Mouse (Mus musculus) testis, adult 2 months (tissue): ENCODE measurements at regions not wholly inside any gene's neighbourhood (a gene's known extent, or its start where the extent isn't known, plus 50 kb on each side); places are given as distances from the start of the nearest gene placed in this dataset.

Experiments
- H3K27ac ChIP-seq: fragments of 200-500 bp; 2 replicates; pipeline ENCODE4 v1.5.1; 2012; ENCODE audit warnings: low read depth, low read length; ENCODE audit not compliant: control insufficient read depth, insufficient read depth
- H3K27me3 ChIP-seq: fragments of 200-500 bp; 2 replicates; pipeline ENCODE4 v1.6.1; 2012; ENCODE audit warnings: mild to moderate bottlenecking, low read length, moderate library complexity; ENCODE audit not compliant: control insufficient read depth, insufficient read depth
- H3K36me3 ChIP-seq: fragments of 200-500 bp; 2 replicates; pipeline ENCODE4 v1.6.1; 2012; ENCODE audit warnings: mild to moderate bottlenecking, low read length; ENCODE audit not compliant: control insufficient read depth, insufficient read depth
- H3K4me1 ChIP-seq: fragments of 200-500 bp; 2 replicates; pipeline ENCODE4 v1.6.1; 2012; ENCODE audit warnings: low read length; ENCODE audit not compliant: control insufficient read depth, insufficient read depth
- H3K4me3 ChIP-seq: fragments of 200-500 bp; 2 replicates; pipeline ENCODE4 v1.5.1; 2012; ENCODE audit warnings: low read depth, mild to moderate bottlenecking, low read length, moderate library complexity, mixed read lengths; ENCODE audit not compliant: control insufficient read depth
- CTCF ChIP-seq: fragments of 200-500 bp; IDR thresholded peaks from 2 replicates; pipeline ENCODE4 v1.5.1; 2012; ENCODE audit warnings: low read depth, mild to moderate bottlenecking, inconsistent platforms, low read length, moderate library complexity; ENCODE audit not compliant: control insufficient read depth, insufficient read depth, insufficient replicate concordance

- no peaks in the 10 kb centered on the region for H3K36me3 ChIP-seq
- no peak overlapping the region for H3K4me3 ChIP-seq
- no peaks in the 10 kb centered on the region for H3K4me1 ChIP-seq
- H3K27me3 ChIP-seq = no peaks in the 10 kb centered on the region
- TF ChIP-seq CTCF = no peak
- no peak overlapping the region for H3K27ac ChIP-seq
Measured at GRCm38 (mm10) chrX:98476473-98477254, 328.1 kb downstream of the Ar start.
